Mouse (Mus musculus) brain, embryonic 14.5 days (tissue): ENCODE results near the gene Sh3bp1.

ENCODE experiments used
- CTCF ChIP-seq: fragments of 200-500 bp; IDR thresholded peaks from 2 replicates; pipeline ENCODE4 v1.5.1; 2012; ENCODE audit warnings: inconsistent platforms, mild to moderate bottlenecking, moderate library complexity, borderline replicate concordance; ENCODE audit not compliant: insufficient read depth, insufficient read length; ENCODE audit errors: extremely low read depth
- POLR2A ChIP-seq: fragments of 200-500 bp; IDR thresholded peaks from 2 replicates; pipeline ENCODE4 v1.6.1; 2012; ENCODE audit warnings: mild to moderate bottlenecking, inconsistent platforms, borderline replicate concordance; ENCODE audit not compliant: poor library complexity, insufficient read depth, insufficient read length, severe bottlenecking; ENCODE audit errors: extremely low read depth

DNA sequence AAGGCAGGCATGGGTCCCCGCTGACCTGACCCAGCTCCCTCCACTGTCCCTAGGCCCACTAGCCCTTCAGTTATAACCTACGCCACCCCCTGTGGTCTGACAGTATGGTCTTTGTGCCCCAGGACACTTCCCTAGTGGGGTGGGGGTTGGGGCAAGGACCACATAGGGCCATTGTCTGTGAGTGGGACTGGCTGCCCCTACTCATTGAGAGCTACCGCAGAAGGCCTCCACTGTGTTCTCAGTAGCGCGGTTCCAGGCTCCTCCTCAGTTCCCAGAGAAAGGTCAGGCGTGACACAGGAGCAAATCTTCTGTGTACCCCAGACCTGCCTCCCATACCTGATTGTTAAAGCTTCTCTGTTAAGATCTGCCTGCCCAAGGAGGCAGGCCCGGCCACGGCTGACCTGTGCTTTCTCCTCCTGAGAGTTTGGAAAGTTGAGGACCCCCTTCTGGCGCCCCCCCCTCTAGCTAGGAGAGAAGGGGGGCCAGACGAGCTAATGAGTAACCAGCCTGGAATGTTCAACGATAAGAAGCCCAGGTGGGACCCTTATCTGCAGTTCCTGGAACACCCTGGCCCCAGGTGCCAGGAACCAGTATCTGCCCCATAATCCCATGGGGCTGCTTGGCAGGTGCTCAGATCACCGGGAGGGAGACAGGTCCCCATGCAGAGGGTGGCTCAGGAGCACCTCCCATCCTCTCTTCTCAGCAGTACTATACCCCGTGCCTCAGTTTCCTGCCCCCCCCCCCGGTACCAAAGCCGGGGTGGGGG lies 49.3 kb upstream of the Sh3bp1 start:
- TF ChIP-seq POLR2A, result no peak
- TF ChIP-seq CTCF, result no peak
